Mouse (Mus musculus): ENCODE data around the gene Ngb.

- TF ChIP-seq POLR2A (IDR thresholded peaks at IDR 0.05; ENCODE audit: insufficient read length, low read depth) (no peak), POLR2AphosphoS2 (IDR thresholded peaks at IDR 0.05; ENCODE audit: insufficient read length, low read depth) (no peak), MYOG (IDR thresholded peaks at IDR 0.05; ENCODE audit: control insufficient read depth in 1 of 3, insufficient read depth in 1 of 3, insufficient read length in 2 of 3, low read depth in 2 of 3) (no peak), USF1 (IDR thresholded peaks at IDR 0.05; ENCODE audit: low read depth) (no peak), TCF12 (IDR thresholded peaks at IDR 0.05; ENCODE audit: insufficient read depth, poor library complexity, severe bottlenecking) (no peak), CEBPB (IDR thresholded peaks at IDR 0.05; ENCODE audit: insufficient read depth, poor library complexity, severe bottlenecking) (no peak), E2F4 (IDR thresholded peaks at IDR 0.05; ENCODE audit: insufficient read depth) (no peak)
Observed at GRCm38 (mm10) chr12:87149471-87149870, 47.1 kb upstream of the Ngb start.
